Mouse (Mus musculus): ENCODE data around the gene Resp18.

DNA sequence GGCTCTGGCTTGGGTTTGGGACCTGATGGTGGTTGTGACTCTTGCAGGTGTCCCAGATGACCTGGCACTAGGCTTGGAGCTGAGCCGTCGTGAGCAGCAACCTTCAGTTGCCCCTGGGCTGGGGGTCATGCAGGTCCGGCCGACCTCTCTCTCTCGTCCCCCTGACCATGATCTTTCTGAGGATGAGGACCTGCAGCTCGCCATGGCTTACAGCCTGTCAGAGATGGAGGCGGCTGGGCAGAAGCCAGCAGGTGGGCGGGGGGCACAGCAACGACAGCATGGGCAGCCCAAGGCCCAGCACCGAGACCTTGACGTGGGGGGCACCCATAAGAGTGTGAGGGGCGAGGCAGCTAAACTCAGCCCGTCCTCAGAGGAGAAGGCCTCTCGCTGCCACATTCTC, 34.8 kb downstream of the Resp18 start:
- no peak for TF ChIP-seq CTCF (IDR thresholded peaks at IDR 0.05; ENCODE audit: control insufficient read depth, insufficient read depth, low read length)
- no peak for TF ChIP-seq POLR2A (IDR thresholded peaks at IDR 0.05; ENCODE audit: borderline replicate concordance, control insufficient read depth, low read depth, low read length)

All from bone marrow, adult 2 months (tissue).